Mouse (Mus musculus) heart, postnatal 0 days (tissue): ENCODE measurements around the gene Olfr220. TPM values are rescaled to one million over a fixed set of nuclear protein-coding genes. Genes with fewer than 3 reads are reported as not detected.

Source experiments
- ATAC-seq: fragments of 200-750 bp; cut with Nextera tagmentation; 2 replicates; pipeline ENCODE4 v1.8.0; 2017; ENCODE audit warnings: low read depth, moderate number of reproducible peaks, moderate library complexity; ENCODE audit not compliant: insufficient read depth
- DNase-seq: peaks from one replicate; pipeline ENCODE4 v3.0.0-alpha.2; 2016; ENCODE audit warnings: low spot score
- H3K27ac ChIP-seq: fragments of 300-500 bp; sonication (generic); 2 replicates; pipeline ENCODE4 v1.5.1; 2014; ENCODE audit warnings: low read depth, mild to moderate bottlenecking
- H3K27me3 ChIP-seq: fragments of 300-500 bp; sonication (generic); 2 replicates; pipeline ENCODE4 v1.6.1; 2014; ENCODE audit warnings: low read length, mixed read lengths; ENCODE audit not compliant: control insufficient read depth, insufficient read depth
- H3K36me3 ChIP-seq: fragments of 300-500 bp; sonication (generic); replicated peaks from 2 replicates; pipeline ENCODE4 v1.6.1; 2014; ENCODE audit warnings: low read length, mixed read lengths; ENCODE audit not compliant: control insufficient read depth, insufficient read depth
- H3K4me1 ChIP-seq: fragments of 300-500 bp; sonication (generic); 2 replicates; pipeline ENCODE4 v1.6.1; 2014; ENCODE audit warnings: antibody characterized with exemption; ENCODE audit not compliant: control insufficient read depth, insufficient read depth
- H3K4me2 ChIP-seq: fragments of 300-500 bp; sonication (generic); 2 replicates; pipeline ENCODE4 v1.6.1; 2014; ENCODE audit warnings: low read depth, mild to moderate bottlenecking, low read length, moderate library complexity
- H3K4me3 ChIP-seq: fragments of 300-500 bp; sonication (generic); 2 replicates; pipeline ENCODE4 v1.5.1; 2014; ENCODE audit warnings: low read depth, low read length
- H3K9ac ChIP-seq: fragments of 300-500 bp; sonication (generic); replicated peaks from 2 replicates; pipeline ENCODE4 v1.6.1; 2014; ENCODE audit warnings: low read depth, low read length, mixed read lengths
- H3K9me3 ChIP-seq: fragments of 300-500 bp; sonication (generic); replicated peaks from 2 replicates; pipeline ENCODE4 v1.6.1; 2016; ENCODE audit warnings: low read length; ENCODE audit not compliant: control insufficient read depth
- CTCF ChIP-seq: IDR thresholded peaks from 2 replicates; pipeline ENCODE4 v1.5.1; 2016; ENCODE audit warnings: antibody characterized with exemption, control low read depth, low read depth
- EP300 ChIP-seq: IDR thresholded peaks from 2 replicates; pipeline ENCODE4 v1.6.1; 2016; ENCODE audit warnings: antibody characterized with exemption, low read depth
- WGBS: fragments of 180-500 bp; shearing (Covaris S2); extraction: QIAGEN DNeasy Blood & Tissue Kit; methylation state at CpG from one replicate; pipeline ENCODE4 v1.1.7; 2014; 5-methylcytosine and 5-hydroxymethylcytosine counted together
- polyA plus RNA-seq: library from polyadenylated mRNA; unstranded; fragments of >200 nt; fragmentation: Nextera tagmentation; extraction: Ambion mirVana; gene quantifications from 2 replicates; pipeline ENCODE4 v1.2.1, GENCODE M21; 2015
- total RNA-seq: library from RNA; depleted of rRNA; stranded (reverse); fragments of >200 nt; gene quantifications from 2 replicates; pipeline ENCODE4 v1.2.3, GENCODE M21; 2014; ENCODE audit warnings: low replicate concordance; rRNA removed

Olfr220 gene
- total and polyA plus RNA-seq, 2 experiments from 2014 or later, result not detected

DNA sequence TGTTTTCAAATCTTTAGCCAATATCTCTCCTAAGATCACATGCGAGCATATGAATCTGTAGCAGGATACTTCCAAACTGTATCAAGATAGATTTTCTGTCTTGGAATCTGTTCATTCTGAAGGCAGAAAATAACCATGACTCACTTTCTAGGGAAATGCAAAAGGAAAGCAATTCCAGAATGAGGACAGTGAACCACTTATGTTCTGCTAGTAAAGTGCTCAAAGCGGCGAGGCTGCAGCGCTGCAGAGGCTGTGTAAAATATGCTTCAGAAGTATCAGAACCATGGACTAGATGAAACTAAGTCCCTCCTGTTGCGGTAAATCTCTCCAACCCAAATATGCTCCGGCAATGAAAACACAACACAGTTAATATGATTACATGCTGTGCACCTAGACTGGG lies 40.7 kb downstream of the Olfr220 start:
- WGBS, result 86% methylated on average over 6 of the region's 6 CpGs
- TF ChIP-seq CTCF, result no peak
- no peak for TF ChIP-seq EP300
- Histone ChIP-seq H3K4me1 (no peaks in the 10 kb centered on the region), H3K36me3 (no peaks in the 10 kb centered on the region), H3K4me3 (no peak overlapping the region), H3K27ac (no peak overlapping the region), H3K27me3 (no peaks in the 10 kb centered on the region), H3K9ac (no peak overlapping the region), H3K4me2 (no peak overlapping the region), H3K9me3 (no peaks in the 10 kb centered on the region)
- DNase-seq (no peak), ATAC-seq (no peak)

GRCm38 (mm10) chr1:174500064-174500463 lies 58.2 kb downstream of the Olfr220 start:
- Histone ChIP-seq H3K9me3 (no peaks in the 10 kb centered on the region), H3K4me2 (no peak overlapping the region), H3K4me1 (peaks cover 19% of the 10 kb centered on the region), H3K36me3 (no peaks in the 10 kb centered on the region), H3K9ac (no peak overlapping the region), H3K27me3 (peaks cover 29% of the 10 kb centered on the region), H3K27ac (no peak overlapping the region), H3K4me3 (no peak overlapping the region)
- WGBS, result 70% methylated on average over 4 of the region's 4 CpGs
- no peak for DNase-seq
- TF ChIP-seq CTCF, result no peak
- TF ChIP-seq EP300, result no peak
- no peak for ATAC-seq

Other genes with a start within 250 kb of the Olfr220 start
- gene Olfr419, start 190.0 kb upstream of the Olfr220 start, total RNA-seq, result not detected in 2 replicates
- not detected in 2 replicates for gene Olfr419, start 190.0 kb upstream of the Olfr220 start, polyA plus RNA-seq
- gene Mptx1, start 111.6 kb upstream of the Olfr220 start, total RNA-seq, result not detected in 2 replicates
- gene Mptx1, start 111.6 kb upstream of the Olfr220 start, polyA plus RNA-seq, result not detected in 2 replicates
- gene Olfr417, start 77.0 kb upstream of the Olfr220 start, total RNA-seq, result not detected in 2 replicates
- gene Olfr417, start 77.0 kb upstream of the Olfr220 start, polyA plus RNA-seq, result not detected in 2 replicates
- not detected in 2 replicates for gene Olfr248, start 51.0 kb upstream of the Olfr220 start, total RNA-seq
- gene Olfr248, start 51.0 kb upstream of the Olfr220 start, polyA plus RNA-seq, result not detected in 2 replicates
- not detected in 2 replicates for gene Olfr414, start 18.0 kb upstream of the Olfr220 start, total RNA-seq
- not detected in 2 replicates for gene Olfr414, start 18.0 kb upstream of the Olfr220 start, polyA plus RNA-seq
- gene Fmn2, start 59.7 kb downstream of the Olfr220 start, total RNA-seq, result 0.27 TPM in 1 of 2 replicates, not detected in the other
- 0.07 and 0.10 TPM in 2 replicates for gene Fmn2, start 59.7 kb downstream of the Olfr220 start, polyA plus RNA-seq